Mouse (Mus musculus): ENCODE results near the gene Dock1. TPM values are rescaled to one million over a fixed set of nuclear protein-coding genes. Genes with fewer than 3 reads are reported as not detected.

The Dock1 gene
- polyA plus RNA-seq, 1 experiment from 2014 or later = 17.8 TPM

DNA sequence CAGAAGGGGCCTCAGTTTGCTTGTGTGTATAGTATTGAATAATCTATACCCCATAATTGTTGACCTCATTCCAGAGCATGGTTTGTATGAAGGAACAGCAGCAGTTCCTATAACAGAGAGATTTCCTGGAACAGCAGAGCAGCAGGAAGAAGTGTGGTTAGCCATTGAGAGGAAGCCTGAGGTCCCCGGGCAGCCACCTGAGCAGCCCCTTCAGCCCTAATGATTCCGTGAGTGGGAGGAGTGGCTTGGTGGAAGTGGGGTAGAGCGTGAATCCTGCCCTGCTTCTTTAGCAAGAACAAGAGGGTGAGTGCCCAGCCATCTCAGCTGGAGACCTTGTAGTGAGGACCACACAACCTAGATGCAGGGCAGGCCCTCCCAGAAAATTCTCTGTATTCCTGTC is 398.4 kb downstream of the Dock1 start:
- Histone ChIP-seq H3K9ac (ENCODE audit: low read length) (no peak overlapping the region), H3K36me3 (ENCODE audit: control insufficient read depth, insufficient read depth) (0 out of 2 replicates have a peak, but pooled peaks cover 2% of the 10 kb centered on the region), H3K27me3 (ENCODE audit: control insufficient read depth, insufficient read depth, low read length) (no peaks in the 10 kb centered on the region), H3K27ac (ENCODE audit: low read length) (no peak overlapping the region), H3K4me1 (ENCODE audit: control insufficient read depth, insufficient read depth, low read length) (no peaks in the 10 kb centered on the region), H3K9me3 (replicated peaks; ENCODE audit: control insufficient read depth, low read length) (peaks cover 4% of the 10 kb centered on the region; the same call in 1 of the 2 replicates), H3K4me3 (ENCODE audit: low read length) (no peak overlapping the region), H3K4me2 (ENCODE audit: low read depth, low read length) (no peak overlapping the region)
- ATAC-seq (replicated peaks; ENCODE audit: extremely low read depth, insufficient read depth, low FRiP score) = no peak
- WGBS = 71% methylated on average over 3 of the region's 3 CpGs

DNA sequence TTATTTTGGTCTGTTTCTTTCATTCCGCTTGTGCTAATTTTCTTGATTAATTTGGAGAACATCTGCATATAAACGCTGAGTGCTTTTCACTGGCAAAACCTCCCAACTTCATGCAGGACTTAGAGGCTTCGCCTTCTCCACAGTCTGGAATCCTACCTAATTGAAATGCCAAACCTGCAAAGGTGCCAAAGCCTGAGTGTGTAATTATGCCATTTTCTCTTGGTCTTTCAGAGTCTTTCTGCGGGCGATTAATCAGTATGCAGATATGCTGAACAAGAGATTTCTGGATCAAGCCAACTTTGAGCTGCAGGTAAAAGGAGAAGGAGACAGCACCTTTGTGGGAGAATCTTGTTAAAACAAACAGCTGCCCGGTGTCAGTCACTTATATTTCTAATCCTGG is 406.4 kb downstream of the Dock1 start:
- Histone ChIP-seq H3K9ac (ENCODE audit: low read length) (no peak overlapping the region), H3K4me3 (ENCODE audit: low read length) (no peak overlapping the region), H3K9me3 (replicated peaks; ENCODE audit: control insufficient read depth, low read length) (no peaks in the 10 kb centered on the region), H3K4me1 (ENCODE audit: control insufficient read depth, insufficient read depth, low read length) (no peaks in the 10 kb centered on the region), H3K27me3 (ENCODE audit: control insufficient read depth, insufficient read depth, low read length) (no peaks in the 10 kb centered on the region), H3K4me2 (ENCODE audit: low read depth, low read length) (no peak overlapping the region), H3K36me3 (ENCODE audit: control insufficient read depth, insufficient read depth) (no peaks in the 10 kb centered on the region), H3K27ac (ENCODE audit: low read length) (no peak overlapping the region)
- 91% methylated on average over 6 of the region's 6 CpGs for WGBS
- no peak for ATAC-seq (replicated peaks; ENCODE audit: extremely low read depth, insufficient read depth, low FRiP score)

DNA sequence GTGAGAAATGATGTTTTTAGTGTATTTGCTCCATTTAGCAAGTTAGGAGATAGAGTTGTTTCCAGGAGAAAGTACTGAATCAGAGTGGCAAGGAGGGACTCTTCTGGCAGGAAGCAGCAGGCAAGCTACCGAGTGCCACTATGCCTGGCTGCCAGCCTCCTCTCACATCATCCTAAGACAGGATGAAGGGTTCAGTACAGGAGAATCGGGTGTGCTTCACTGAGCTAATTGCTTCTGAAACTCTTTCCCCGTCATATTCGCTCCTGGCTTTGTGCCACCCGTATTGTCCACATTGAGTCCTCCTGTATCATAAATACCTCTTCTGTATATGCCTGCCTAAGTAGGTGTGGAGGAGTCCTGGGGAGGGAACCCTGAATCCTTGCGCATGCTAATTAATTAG is 406.9 kb downstream of the Dock1 start:
- Histone ChIP-seq H3K4me3 (ENCODE audit: low read length) (no peak overlapping the region), H3K36me3 (ENCODE audit: control insufficient read depth, insufficient read depth) (peaks cover 2% of the 10 kb centered on the region; the same call in 1 of the 2 replicates), H3K27me3 (ENCODE audit: control insufficient read depth, insufficient read depth, low read length) (no peaks in the 10 kb centered on the region), H3K9ac (ENCODE audit: low read length) (no peak overlapping the region), H3K9me3 (replicated peaks; ENCODE audit: control insufficient read depth, low read length) (no peaks in the 10 kb centered on the region), H3K27ac (ENCODE audit: low read length) (no peak overlapping the region), H3K4me2 (ENCODE audit: low read depth, low read length) (no peak overlapping the region), H3K4me1 (ENCODE audit: control insufficient read depth, insufficient read depth, low read length) (no peaks in the 10 kb centered on the region)
- 73% methylated on average over 6 of the region's 6 CpGs for WGBS
- no peak for ATAC-seq (replicated peaks; ENCODE audit: extremely low read depth, insufficient read depth, low FRiP score)

DNA sequence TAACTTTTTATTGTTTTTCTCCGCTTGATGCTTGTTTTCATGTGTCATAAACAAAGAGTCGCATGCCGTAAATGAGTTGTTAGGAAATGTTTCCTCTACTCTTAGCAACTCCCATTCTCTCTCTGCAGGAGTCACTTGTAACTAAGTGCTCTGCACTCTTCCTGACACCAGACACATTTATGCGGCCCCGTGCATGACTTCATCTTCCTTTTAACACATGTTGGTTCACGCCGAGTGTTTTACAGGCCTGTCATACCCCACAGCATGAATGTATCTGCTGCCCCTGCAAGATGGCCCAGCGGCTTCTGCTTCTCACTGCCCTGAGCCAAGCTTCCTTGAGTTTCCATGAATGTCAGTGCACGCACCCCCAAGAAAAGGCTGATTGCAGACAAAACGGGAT is 407.4 kb downstream of the Dock1 start:
- Histone ChIP-seq H3K9me3 (replicated peaks; ENCODE audit: control insufficient read depth, low read length) (no peaks in the 10 kb centered on the region), H3K36me3 (ENCODE audit: control insufficient read depth, insufficient read depth) (peaks cover 2% of the 10 kb centered on the region; the same call in 1 of the 2 replicates), H3K4me2 (ENCODE audit: low read depth, low read length) (no peak overlapping the region), H3K27ac (ENCODE audit: low read length) (no peak overlapping the region), H3K9ac (ENCODE audit: low read length) (no peak overlapping the region), H3K4me3 (ENCODE audit: low read length) (no peak overlapping the region), H3K4me1 (ENCODE audit: control insufficient read depth, insufficient read depth, low read length) (no peaks in the 10 kb centered on the region), H3K27me3 (ENCODE audit: control insufficient read depth, insufficient read depth, low read length) (no peaks in the 10 kb centered on the region)
- no peak for ATAC-seq (replicated peaks; ENCODE audit: extremely low read depth, insufficient read depth, low FRiP score)
- 68% methylated on average over 10 of the region's 10 CpGs for WGBS

DNA sequence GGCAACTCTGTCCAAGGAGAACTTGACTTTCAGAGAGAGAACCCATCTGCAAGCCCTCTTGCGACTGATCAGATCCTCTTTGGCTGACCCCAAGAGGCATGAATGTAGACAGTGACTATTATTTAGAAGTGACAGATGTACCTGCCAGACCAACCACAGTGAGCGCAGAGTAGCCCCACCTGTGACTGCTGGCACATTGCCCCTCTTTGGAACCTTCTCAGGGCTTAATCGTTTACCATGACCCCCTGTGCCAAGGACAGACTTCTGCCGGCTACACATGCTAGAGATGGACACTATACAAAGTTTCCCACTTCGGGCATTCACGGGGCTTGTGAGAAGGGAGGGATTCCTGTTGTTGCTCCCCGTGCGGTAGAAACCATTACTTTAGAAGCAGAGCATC is 413.0 kb downstream of the Dock1 start:
- ATAC-seq (replicated peaks; ENCODE audit: extremely low read depth, insufficient read depth, low FRiP score) = no peak
- no peak overlapping the region for H3K4me2 ChIP-seq (ENCODE audit: low read depth, low read length)
- H3K36me3 ChIP-seq (ENCODE audit: control insufficient read depth, insufficient read depth) = peaks cover 5% of the 10 kb centered on the region; the same call in 1 of the 2 replicates
- 82% methylated on average over 8 of the region's 8 CpGs for WGBS
- H3K4me3 ChIP-seq (ENCODE audit: low read length) = no peak overlapping the region
- H3K9ac ChIP-seq (ENCODE audit: low read length) = no peak overlapping the region
- no peak overlapping the region for H3K27ac ChIP-seq (ENCODE audit: low read length)
- H3K27me3 ChIP-seq (ENCODE audit: control insufficient read depth, insufficient read depth, low read length) = no peaks in the 10 kb centered on the region
- H3K4me1 ChIP-seq (ENCODE audit: control insufficient read depth, insufficient read depth, low read length) = peaks cover 7% of the 10 kb centered on the region
- no peaks in the 10 kb centered on the region for H3K9me3 ChIP-seq (replicated peaks; ENCODE audit: control insufficient read depth, low read length)

DNA sequence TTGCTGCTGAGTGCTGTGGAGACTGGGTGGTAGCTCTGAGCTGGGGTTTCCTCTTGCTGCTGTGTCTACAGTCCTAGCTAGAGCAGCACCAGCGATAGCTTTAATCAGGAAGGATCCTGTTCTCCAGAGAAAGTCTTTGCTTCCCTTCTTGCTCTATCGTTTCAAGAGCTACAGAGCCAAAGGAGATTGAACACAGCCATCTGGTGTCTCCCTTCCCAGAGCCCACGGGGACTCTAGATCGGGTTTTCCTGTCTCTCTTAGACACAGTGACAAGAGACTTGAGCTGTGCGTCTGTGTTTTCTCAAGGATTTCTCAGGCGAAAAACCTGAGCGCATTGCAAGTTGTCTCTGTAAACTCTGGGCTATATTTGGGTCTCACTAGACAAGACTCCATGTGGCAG is 413.6 kb downstream of the Dock1 start:
- H3K4me1 ChIP-seq (ENCODE audit: control insufficient read depth, insufficient read depth, low read length) = peaks cover 7% of the 10 kb centered on the region
- peaks cover 5% of the 10 kb centered on the region; the same call in 1 of the 2 replicates for H3K36me3 ChIP-seq (ENCODE audit: control insufficient read depth, insufficient read depth)
- 41% methylated on average over 7 of the region's 7 CpGs for WGBS
- H3K27ac ChIP-seq (ENCODE audit: low read length) = no peak overlapping the region
- no peak overlapping the region for H3K4me2 ChIP-seq (ENCODE audit: low read depth, low read length)
- H3K9me3 ChIP-seq (replicated peaks; ENCODE audit: control insufficient read depth, low read length) = no peaks in the 10 kb centered on the region
- H3K4me3 ChIP-seq (ENCODE audit: low read length) = no peak overlapping the region
- H3K9ac ChIP-seq (ENCODE audit: low read length) = no peak overlapping the region
- no peaks in the 10 kb centered on the region for H3K27me3 ChIP-seq (ENCODE audit: control insufficient read depth, insufficient read depth, low read length)
- ATAC-seq (replicated peaks; ENCODE audit: extremely low read depth, insufficient read depth, low FRiP score) = no peak

DNA sequence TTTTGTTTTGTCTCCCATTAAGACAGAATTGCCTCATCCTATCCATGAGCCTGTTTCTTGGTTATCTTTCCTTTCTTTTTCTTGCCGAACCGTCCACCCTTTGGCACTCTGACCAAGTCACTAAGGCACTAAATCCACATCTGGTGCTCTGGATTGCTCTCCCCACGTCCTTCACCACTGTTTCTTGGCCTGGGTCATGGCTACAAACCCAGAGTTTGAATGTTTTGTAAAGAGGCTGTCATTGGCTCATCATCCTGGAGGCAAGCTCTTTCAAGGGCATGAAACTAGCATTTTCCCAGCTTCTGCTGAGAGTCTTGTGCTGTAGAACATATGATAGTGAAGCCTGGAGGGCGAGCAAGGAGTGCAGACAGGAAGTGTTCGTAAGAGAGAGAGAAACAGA is 416.1 kb downstream of the Dock1 start:
- H3K4me1 ChIP-seq (ENCODE audit: control insufficient read depth, insufficient read depth, low read length) = peaks cover 7% of the 10 kb centered on the region
- peaks cover 5% of the 10 kb centered on the region; the same call in 1 of the 2 replicates for H3K36me3 ChIP-seq (ENCODE audit: control insufficient read depth, insufficient read depth)
- 78% methylated on average over 5 of the region's 5 CpGs for WGBS

DNA sequence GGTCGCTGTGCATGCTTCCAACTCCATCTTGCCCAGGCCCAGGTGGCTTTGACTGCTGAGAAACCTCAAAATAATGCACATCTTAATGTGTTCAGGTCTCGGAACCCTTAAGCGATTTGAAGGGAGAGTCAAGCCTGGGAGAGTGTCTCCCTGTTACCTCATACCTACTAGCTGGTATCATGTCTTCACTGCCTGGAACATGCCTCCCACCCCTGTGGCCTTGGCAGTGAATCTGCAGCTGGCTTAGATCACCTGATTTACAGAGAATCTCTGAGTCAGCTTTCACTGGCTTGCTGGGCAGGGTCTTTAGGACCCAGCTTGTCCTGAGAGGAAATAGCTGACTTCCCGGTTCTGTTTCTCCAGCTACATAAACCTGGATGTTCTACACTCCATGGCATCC is 419.2 kb downstream of the Dock1 start:
- Histone ChIP-seq H3K4me2 (ENCODE audit: low read depth, low read length) (no peak overlapping the region), H3K9ac (ENCODE audit: low read length) (no peak overlapping the region), H3K27ac (ENCODE audit: low read length) (no peak overlapping the region), H3K27me3 (ENCODE audit: control insufficient read depth, insufficient read depth, low read length) (no peaks in the 10 kb centered on the region), H3K4me3 (ENCODE audit: low read length) (no peak overlapping the region), H3K36me3 (ENCODE audit: control insufficient read depth, insufficient read depth) (peaks cover 5% of the 10 kb centered on the region; the same call in 1 of the 2 replicates), H3K4me1 (ENCODE audit: control insufficient read depth, insufficient read depth, low read length) (peaks cover 8% of the 10 kb centered on the region), H3K9me3 (replicated peaks; ENCODE audit: control insufficient read depth, low read length) (no peaks in the 10 kb centered on the region)
- no peak for ATAC-seq (replicated peaks; ENCODE audit: extremely low read depth, insufficient read depth, low FRiP score)
- 89% methylated on average over 4 of the region's 4 CpGs for WGBS

More for the DNA sequence above, 416.1 kb downstream of the Dock1 start:
- no peaks in the 10 kb centered on the region for H3K27me3 ChIP-seq (ENCODE audit: control insufficient read depth, insufficient read depth, low read length)
- H3K4me2 ChIP-seq (ENCODE audit: low read depth, low read length) = no peak overlapping the region
- H3K4me3 ChIP-seq (ENCODE audit: low read length) = no peak overlapping the region
- no peak overlapping the region for H3K9ac ChIP-seq (ENCODE audit: low read length)
- no peak overlapping the region for H3K27ac ChIP-seq (ENCODE audit: low read length)
- H3K9me3 ChIP-seq (replicated peaks; ENCODE audit: control insufficient read depth, low read length) = no peaks in the 10 kb centered on the region
- no peak for ATAC-seq (replicated peaks; ENCODE audit: extremely low read depth, insufficient read depth, low FRiP score)

DNA sequence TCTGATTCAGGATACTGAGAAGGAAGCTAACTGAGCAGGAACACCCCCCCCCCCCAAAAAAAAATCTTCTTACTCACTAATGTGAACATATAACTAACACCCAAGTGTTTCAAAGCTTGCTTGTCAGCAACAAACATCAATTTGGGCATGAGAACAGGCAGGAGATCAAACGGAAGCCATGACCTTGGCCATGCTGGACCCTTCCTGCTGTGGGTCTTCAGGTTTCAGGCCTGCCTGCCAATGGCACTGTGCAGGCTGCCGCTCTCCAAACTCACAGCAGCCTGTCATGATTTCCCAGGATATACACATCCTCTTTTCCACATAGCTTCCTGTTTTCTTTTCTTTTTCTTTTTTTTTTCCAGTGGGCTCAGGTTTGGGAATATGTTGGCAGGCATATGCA is 423.4 kb downstream of the Dock1 start:
- no peak overlapping the region for H3K9ac ChIP-seq (ENCODE audit: low read length)
- H3K4me1 ChIP-seq (ENCODE audit: control insufficient read depth, insufficient read depth, low read length) = peaks cover 6% of the 10 kb centered on the region; the same call in 1 of the 2 replicates
- no peak overlapping the region for H3K4me2 ChIP-seq (ENCODE audit: low read depth, low read length)
- no peaks in the 10 kb centered on the region for H3K9me3 ChIP-seq (replicated peaks; ENCODE audit: control insufficient read depth, low read length)
- 42% methylated on average over 2 of the region's 2 CpGs for WGBS
- H3K36me3 ChIP-seq (ENCODE audit: control insufficient read depth, insufficient read depth) = peaks cover 2% of the 10 kb centered on the region; the same call in 1 of the 2 replicates
- H3K27ac ChIP-seq (ENCODE audit: low read length) = no peak overlapping the region
- H3K4me3 ChIP-seq (ENCODE audit: low read length) = no peak overlapping the region
- H3K27me3 ChIP-seq (ENCODE audit: control insufficient read depth, insufficient read depth, low read length) = no peaks in the 10 kb centered on the region
- no peak for ATAC-seq (replicated peaks; ENCODE audit: extremely low read depth, insufficient read depth, low FRiP score)
